Mouse (Mus musculus): ENCODE measurements at regions not wholly inside any gene's neighbourhood (a gene's known extent, or its start where the extent isn't known, plus 50 kb on each side); places are given as distances from the start of the nearest gene placed in this dataset.

GRCm38 (mm10) chr11:45656260-45656659, 195.6 kb upstream of the Clint1 start:
- DNase-seq: no peak

GRCm38 (mm10) chr11:45670156-45670830, 181.6 kb upstream of the Clint1 start:
- no peak for DNase-seq

- peak; percentile 85 for DNase-seq
Measured at GRCm38 (mm10) chr11:45678666-45679292, 173.1 kb upstream of the Clint1 start.

GRCm38 (mm10) chr11:45679293-45679673, 172.6 kb upstream of the Clint1 start:
- no peak for DNase-seq

GRCm38 (mm10) chr11:45685571-45685970, 166.3 kb upstream of the Clint1 start:
- no peak for DNase-seq

- peak; percentile 39 for DNase-seq
Measured at GRCm38 (mm10) chr11:45693206-45693605, 158.6 kb upstream of the Clint1 start.

GRCm38 (mm10) chr11:45701506-45701905, 150.3 kb upstream of the Clint1 start:
- DNase-seq: no peak

- no peak for DNase-seq
Measured at GRCm38 (mm10) chr11:45702916-45703315, 148.9 kb upstream of the Clint1 start.

- DNase-seq: no peak
Measured at GRCm38 (mm10) chr11:45704411-45704810, 147.4 kb upstream of the Clint1 start.

GRCm38 (mm10) chr11:45718630-45719029, 133.2 kb upstream of the Clint1 start:
- no peak for DNase-seq

- DNase-seq: no peak
Measured at GRCm38 (mm10) chr11:45719821-45720220, 132.0 kb upstream of the Clint1 start.

GRCm38 (mm10) chr11:45736561-45736960, 115.3 kb upstream of the Clint1 start:
- DNase-seq: peak; percentile 44

- DNase-seq: no peak
Measured at GRCm38 (mm10) chr11:45738331-45738730, 113.5 kb upstream of the Clint1 start.

- DNase-seq: no peak
Measured at GRCm38 (mm10) chr11:45745941-45746340, 105.9 kb upstream of the Clint1 start.

- DNase-seq: no peak
Measured at GRCm38 (mm10) chr11:45750249-45750648, 101.6 kb upstream of the Clint1 start.

GRCm38 (mm10) chr11:45752237-45752636, 99.6 kb upstream of the Clint1 start:
- DNase-seq: peak; percentile 51

- no peak for DNase-seq
Measured at GRCm38 (mm10) chr11:45752791-45753190, 99.1 kb upstream of the Clint1 start.

- peak; percentile 37 for DNase-seq
Measured at GRCm38 (mm10) chr11:45767081-45767480, 84.8 kb upstream of the Clint1 start.

GRCm38 (mm10) chr11:45782435-45782834, 69.4 kb upstream of the Clint1 start:
- DNase-seq: no peak

GRCm38 (mm10) chr11:45785806-45786205, 66.0 kb upstream of the Clint1 start:
- DNase-seq: no peak

- DNase-seq: no peak
Measured at GRCm38 (mm10) chr11:45787408-45787807, 64.4 kb upstream of the Clint1 start.

GRCm38 (mm10) chr11:45789886-45790285, 62.0 kb upstream of the Clint1 start:
- DNase-seq: no peak

- no peak for DNase-seq
Measured at GRCm38 (mm10) chr11:45790504-45790903, 61.3 kb upstream of the Clint1 start.

GRCm38 (mm10) chr11:45791696-45792095, 60.2 kb upstream of the Clint1 start:
- no peak for DNase-seq

Measured in heart, postnatal 4 days (tissue).